19 mouse cellular contexts compared by ENCODE assay signal in genomic region chr7:135486645-135487382, GRCm38 (mm10). TPM values are rescaled to one million over a fixed set of nuclear protein-coding genes. Genes with fewer than 3 reads are reported as not detected.
DNase-seq lines count a peak whose midpoint lies in the region; ATAC-seq lines count a peak whose summit lies in the region.
"Had no signal": no experiment of that assay in that cellular context is flagged by ENCODE, and none has a peak within 500 bp of the region (broad histone marks: within the 10 kb centered on the region; RNA-seq: fewer than 3 reads in every experiment).

No protein-coding gene starts in this region.

- H3K4me3 ChIP-seq in lung, embryonic 16.5 days (ENCODE audit: low read length) = no peak overlapping the region
- no peak overlapping the region for H3K4me3 ChIP-seq in intestine, embryonic 16.5 days (ENCODE audit: low read length)
- no peak overlapping the region for H3K4me3 ChIP-seq in liver, embryonic 12.5 days
- H3K4me3 ChIP-seq: embryonic facial prominence, embryonic 12.5 days; limb, embryonic 12.5 days; neural tube, embryonic 13.5 days had no signal

- H3K9ac ChIP-seq in lung, embryonic 16.5 days (ENCODE audit: low read length) = no peak overlapping the region
- no peak overlapping the region for H3K9ac ChIP-seq in intestine, embryonic 16.5 days (ENCODE audit: low read depth, low read length)
- H3K9ac ChIP-seq in liver, embryonic 12.5 days = no peak overlapping the region
- H3K9ac ChIP-seq: embryonic facial prominence, embryonic 12.5 days; limb, embryonic 12.5 days; liver, embryonic 14.5 days; neural tube, embryonic 13.5 days had no signal

- H3K36me3 ChIP-seq in lung, embryonic 16.5 days (ENCODE audit: control insufficient read depth, insufficient read depth, low read length) = no peaks in the 10 kb centered on the region
- no peaks in the 10 kb centered on the region for H3K36me3 ChIP-seq in intestine, embryonic 16.5 days (ENCODE audit: control insufficient read depth, insufficient read depth, low read length)
- H3K36me3 ChIP-seq in liver, embryonic 12.5 days = no peaks in the 10 kb centered on the region
- H3K36me3 ChIP-seq: embryonic facial prominence, embryonic 12.5 days; limb, embryonic 12.5 days; neural tube, embryonic 13.5 days had no signal

- WGBS in lung, embryonic 16.5 days = 59% methylated on average over 10 of the region's 10 CpGs
- 64% methylated on average over 10 of the region's 10 CpGs for WGBS in intestine, embryonic 16.5 days
- WGBS in liver, embryonic 12.5 days (ENCODE audit: insufficient replicate concordance) = 61% methylated on average over 10 of the region's 10 CpGs

- H3K4me2 ChIP-seq in lung, embryonic 16.5 days (ENCODE audit: low read depth, low read length) = no peak overlapping the region
- H3K4me2 ChIP-seq in intestine, embryonic 16.5 days (ENCODE audit: low read depth, low read length) = no peak overlapping the region
- H3K4me2 ChIP-seq in liver, embryonic 12.5 days = no peak overlapping the region
- H3K4me2 ChIP-seq: embryonic facial prominence, embryonic 12.5 days; limb, embryonic 12.5 days; neural tube, embryonic 13.5 days had no signal

- no peaks in the 10 kb centered on the region for H3K9me3 ChIP-seq in lung, embryonic 16.5 days (ENCODE audit: control insufficient read depth, low read length)
- H3K9me3 ChIP-seq in intestine, embryonic 16.5 days (ENCODE audit: control insufficient read depth, low read length) = no peaks in the 10 kb centered on the region
- H3K9me3 ChIP-seq in liver, embryonic 12.5 days (replicated peaks) = no peaks in the 10 kb centered on the region
- H3K9me3 ChIP-seq: embryonic facial prominence, embryonic 12.5 days; limb, embryonic 12.5 days had no signal

- no peak overlapping the region for H3K27ac ChIP-seq in lung, embryonic 16.5 days (ENCODE audit: low read length)
- no peak overlapping the region for H3K27ac ChIP-seq in intestine, embryonic 16.5 days (ENCODE audit: low read length)
- H3K27ac ChIP-seq in liver, embryonic 12.5 days = no peak overlapping the region
- H3K27ac ChIP-seq: embryonic facial prominence, embryonic 12.5 days; limb, embryonic 12.5 days; liver, embryonic 14.5 days; neural tube, embryonic 13.5 days had no signal

- ATAC-seq in lung, embryonic 16.5 days (ENCODE audit: low read depth) = peak; percentile 20; the same call in 1 of the 2 replicates
- 0 out of 2 replicates have a peak, but pooled peaks have one; percentile 38 for ATAC-seq in intestine, embryonic 16.5 days
- no peak for ATAC-seq in liver, embryonic 12.5 days

- no peaks in the 10 kb centered on the region for H3K4me1 ChIP-seq in lung, embryonic 16.5 days (replicated peaks; ENCODE audit: control insufficient read depth, insufficient read depth, low read length)
- no peaks in the 10 kb centered on the region for H3K4me1 ChIP-seq in intestine, embryonic 16.5 days (ENCODE audit: control insufficient read depth, insufficient read depth, low read length)
- H3K4me1 ChIP-seq in liver, embryonic 12.5 days = no peaks in the 10 kb centered on the region

- H3K27me3 ChIP-seq in lung, embryonic 16.5 days (ENCODE audit: control insufficient read depth, insufficient read depth, low read depth, low read length) = no peaks in the 10 kb centered on the region
- no peaks in the 10 kb centered on the region for H3K27me3 ChIP-seq in intestine, embryonic 16.5 days (replicated peaks; ENCODE audit: control insufficient read depth, insufficient read depth, low read length)
- H3K27me3 ChIP-seq in liver, embryonic 12.5 days (replicated peaks) = peaks cover 36% of the 10 kb centered on the region
- H3K27me3 ChIP-seq: embryonic facial prominence, embryonic 12.5 days had no signal

- DNase-seq in heart, adult 11 months = peak; percentile 69
- no peak for DNase-seq in heart, adult 18-20 months
- DNase-seq in lung, adult 18-20 months = no peak
- DNase-seq in ES-CJ7 (ENCODE audit: low read depth, low spot score) = peak; percentile 16
- DNase-seq: kidney, adult 11 months had no signal

RNA-seq across cellular contexts. Expression of gene Clrn3, which starts 41.6 kb away (rescaled TPM):
- not detected for total RNA-seq in heart, adult 18-20 months (2021)
- polyA plus RNA-seq in lung, embryonic 16.5 days (2015; fragmentation: Nextera tagmentation; extraction: Ambion mirVana) = not detected in 2 replicates
- 40.3 and 45.1 TPM in 2 replicates for polyA plus RNA-seq in intestine, embryonic 16.5 days (2015; fragmentation: Nextera tagmentation; extraction: Ambion mirVana)
- polyA plus RNA-seq in liver, embryonic 12.5 days (2016; fragmentation: Nextera tagmentation; extraction: Ambion mirVana) = not detected in 2 replicates
- total RNA-seq: adrenal gland, postnatal 25 days; common myeloid progenitor, adult 5-6 weeks; gastrocnemius, adult 18-20 months; hematopoietic stem cell, adult 5-6 weeks; layer of hippocampus, postnatal 10 days had no signal
- polyA plus RNA-seq: C2C12; embryonic facial prominence, embryonic 12.5 days; heart, embryonic 14.5 days; limb, embryonic 12.5 days; liver, embryonic 14.5 days; neural tube, embryonic 13.5 days had no signal

RNA-seq across cellular contexts. Expression of gene Ptpre, which starts 50.5 kb away (rescaled TPM):
- total RNA-seq in heart, adult 18-20 months (2021) = 1 to 10 TPM; 2.2 to 2.9 TPM
- 2.5 and 2.6 TPM in 2 replicates for polyA plus RNA-seq in lung, embryonic 16.5 days (2015; fragmentation: Nextera tagmentation; extraction: Ambion mirVana)
- polyA plus RNA-seq in intestine, embryonic 16.5 days (2015; fragmentation: Nextera tagmentation; extraction: Ambion mirVana) = 2.4 and 2.9 TPM in 2 replicates
- polyA plus RNA-seq in liver, embryonic 12.5 days (2016; fragmentation: Nextera tagmentation; extraction: Ambion mirVana) = 4.6 and 6.0 TPM in 2 replicates

Comparison
In these comparisons a context has a peak if more than half of its experiments do, and no peak if none do; other contexts are left out.
1. DNase-seq: peak in heart, adult 11 months (single experiment) and ES-CJ7 (single experiment); none in heart, adult 18-20 months (0 of 2) and lung, adult 18-20 months (0 of 2).
2. RNA of gene Clrn3, which starts 41.6 kb away (polyA plus RNA-seq): 40.3 to 45.1 TPM in intestine, embryonic 16.5 days; not detected in lung, embryonic 16.5 days and not detected in liver, embryonic 12.5 days; every median in the first group is over 10 times any median in the second.